Mouse (Mus musculus): ENCODE measurements around the gene 4933402J07Rik. TPM values are rescaled to one million over a fixed set of nuclear protein-coding genes. Genes with fewer than 3 reads are reported as not detected.
A peak's percentile ranks its signal among the peaks of the same experiment; 100 is the strongest.

Gene 4933402J07Rik
- polyA plus RNA-seq, 1 experiment from 2014 or later, result not detected

GRCm38 (mm10) chr8:87569706-87570563 is 6.3 kb downstream of the 4933402J07Rik start:
- WGBS, result 33% methylated on average over 13 of the region's 13 CpGs
- H3K4me1 ChIP-seq, result peaks cover 14% of the 10 kb centered on the region
- H3K9ac ChIP-seq, result no peak overlapping the region
- no peak for ATAC-seq (replicated peaks; ENCODE audit: low FRiP score)
- H3K36me3 ChIP-seq, result no peaks in the 10 kb centered on the region
- H3K27ac ChIP-seq, result peak overlapping the region; percentile 45; the same call in 1 of the 2 replicates
- H3K4me2 ChIP-seq, result peak overlapping the region; percentile 58
- no peaks in the 10 kb centered on the region for H3K9me3 ChIP-seq (replicated peaks)
- 0 out of 2 replicates have a peak, but pooled peaks cover 3% of the 10 kb centered on the region for H3K27me3 ChIP-seq
- peak overlapping the region; percentile 33 for H3K4me3 ChIP-seq (replicated peaks)

- peak overlapping the region; percentile 45; the same call in 1 of the 2 replicates for H3K27ac ChIP-seq
- H3K9me3 ChIP-seq (replicated peaks), result no peaks in the 10 kb centered on the region
- H3K27me3 ChIP-seq, result 0 out of 2 replicates have a peak, but pooled peaks cover 3% of the 10 kb centered on the region
- H3K36me3 ChIP-seq, result no peaks in the 10 kb centered on the region
- ATAC-seq (replicated peaks; ENCODE audit: low FRiP score), result no peak
- H3K4me3 ChIP-seq (replicated peaks), result peak overlapping the region; percentile 33
- H3K4me1 ChIP-seq, result peaks cover 14% of the 10 kb centered on the region
- WGBS, result 1% methylated on average over 8 of the region's 8 CpGs
- H3K9ac ChIP-seq, result 0 out of 2 replicates have a peak overlapping the region, but pooled peaks have one; percentile 10
- peak overlapping the region; percentile 58 for H3K4me2 ChIP-seq
Measured at GRCm38 (mm10) chr8:87570564-87570855, 6.9 kb downstream of the 4933402J07Rik start.

- no peaks in the 10 kb centered on the region for H3K9me3 ChIP-seq (replicated peaks)
- 0 out of 2 replicates have a peak, but pooled peaks cover 3% of the 10 kb centered on the region for H3K27me3 ChIP-seq
- peak overlapping the region; percentile 33 for H3K4me3 ChIP-seq (replicated peaks)
- no peaks in the 10 kb centered on the region for H3K36me3 ChIP-seq
- peaks cover 14% of the 10 kb centered on the region for H3K4me1 ChIP-seq
- peak overlapping the region; percentile 58 for H3K4me2 ChIP-seq
- 0 out of 2 replicates have a peak overlapping the region, but pooled peaks have one; percentile 10 for H3K9ac ChIP-seq
- no peak for ATAC-seq (replicated peaks; ENCODE audit: low FRiP score)
- H3K27ac ChIP-seq, result peak overlapping the region; percentile 45; the same call in 1 of the 2 replicates
- WGBS, result 7% methylated on average over 7 of the region's 7 CpGs
Measured at GRCm38 (mm10) chr8:87570880-87571279, 7.2 kb downstream of the 4933402J07Rik start.

GRCm38 (mm10) chr8:87594272-87594671 is 30.6 kb downstream of the 4933402J07Rik start:
- H3K9ac ChIP-seq, result no peak overlapping the region
- H3K27ac ChIP-seq, result no peak overlapping the region
- H3K36me3 ChIP-seq, result no peaks in the 10 kb centered on the region
- WGBS, result 0% methylated on average over 2 of the region's 2 CpGs
- no peak overlapping the region for H3K4me2 ChIP-seq
- peak; percentile 52; the same call in 1 of the 2 replicates for ATAC-seq (replicated peaks; ENCODE audit: low FRiP score)
- H3K27me3 ChIP-seq, result no peaks in the 10 kb centered on the region
- no peaks in the 10 kb centered on the region for H3K9me3 ChIP-seq (replicated peaks)
- no peaks in the 10 kb centered on the region for H3K4me1 ChIP-seq
- H3K4me3 ChIP-seq (replicated peaks), result no peak overlapping the region

- 71% methylated on average over 2 of the region's 2 CpGs for WGBS
- Histone ChIP-seq H3K27me3 (peaks cover 12% of the 10 kb centered on the region; the same call in 1 of the 2 replicates), H3K4me3 (replicated peaks) (no peak overlapping the region), H3K4me2 (no peak overlapping the region), H3K9ac (no peak overlapping the region), H3K27ac (no peak overlapping the region), H3K4me1 (no peaks in the 10 kb centered on the region), H3K9me3 (replicated peaks) (no peaks in the 10 kb centered on the region), H3K36me3 (no peaks in the 10 kb centered on the region)
- no peak for ATAC-seq (replicated peaks; ENCODE audit: low FRiP score)
Measured at GRCm38 (mm10) chr8:87602731-87603130, 39.1 kb downstream of the 4933402J07Rik start.

GRCm38 (mm10) chr8:87609110-87609509 is 45.5 kb downstream of the 4933402J07Rik start:
- Histone ChIP-seq H3K4me1 (peaks cover 17% of the 10 kb centered on the region; the same call in 1 of the 2 replicates), H3K9ac (no peak overlapping the region), H3K4me2 (no peak overlapping the region), H3K9me3 (replicated peaks) (no peaks in the 10 kb centered on the region), H3K4me3 (replicated peaks) (no peak overlapping the region), H3K27me3 (0 out of 2 replicates have a peak, but pooled peaks cover 3% of the 10 kb centered on the region), H3K27ac (no peak overlapping the region), H3K36me3 (no peaks in the 10 kb centered on the region)
- 63% methylated on average over 7 of the region's 7 CpGs for WGBS
- ATAC-seq (replicated peaks; ENCODE audit: low FRiP score), result peak; percentile 70; the same call in 1 of the 2 replicates

GRCm38 (mm10) chr8:87609651-87610192 is 46.1 kb downstream of the 4933402J07Rik start:
- H3K9ac ChIP-seq, result no peak overlapping the region
- H3K4me1 ChIP-seq, result peaks cover 17% of the 10 kb centered on the region; the same call in 1 of the 2 replicates
- no peaks in the 10 kb centered on the region for H3K36me3 ChIP-seq
- WGBS, result 92% methylated on average over 4 of the region's 4 CpGs
- no peaks in the 10 kb centered on the region for H3K9me3 ChIP-seq (replicated peaks)
- H3K4me3 ChIP-seq (replicated peaks), result no peak overlapping the region
- H3K4me2 ChIP-seq, result no peak overlapping the region
- no peak overlapping the region for H3K27ac ChIP-seq
- H3K27me3 ChIP-seq, result 0 out of 2 replicates have a peak, but pooled peaks cover 3% of the 10 kb centered on the region
- no peak for ATAC-seq (replicated peaks; ENCODE audit: low FRiP score)

GRCm38 (mm10) chr8:87613701-87614100 is 50.0 kb downstream of the 4933402J07Rik start:
- H3K27ac ChIP-seq, result no peak overlapping the region
- no peaks in the 10 kb centered on the region for H3K36me3 ChIP-seq
- H3K9ac ChIP-seq, result no peak overlapping the region
- H3K27me3 ChIP-seq, result peaks cover 11% of the 10 kb centered on the region; the same call in 1 of the 2 replicates
- H3K9me3 ChIP-seq (replicated peaks), result no peaks in the 10 kb centered on the region
- peaks cover 17% of the 10 kb centered on the region; the same call in 1 of the 2 replicates for H3K4me1 ChIP-seq
- H3K4me3 ChIP-seq (replicated peaks), result no peak overlapping the region
- WGBS, result 87% methylated on average over 1 of the region's 1 CpGs
- H3K4me2 ChIP-seq, result no peak overlapping the region
- no peak for ATAC-seq (replicated peaks; ENCODE audit: low FRiP score)

- Histone ChIP-seq H3K4me2 (no peak overlapping the region), H3K36me3 (no peaks in the 10 kb centered on the region), H3K9ac (no peak overlapping the region), H3K4me3 (replicated peaks) (no peak overlapping the region), H3K27ac (no peak overlapping the region), H3K9me3 (replicated peaks) (no peaks in the 10 kb centered on the region), H3K27me3 (peaks cover 11% of the 10 kb centered on the region; the same call in 1 of the 2 replicates), H3K4me1 (no peaks in the 10 kb centered on the region)
- WGBS, result 50% methylated on average over 7 of the region's 7 CpGs
- no peak for ATAC-seq (replicated peaks; ENCODE audit: low FRiP score)
Measured at GRCm38 (mm10) chr8:87619118-87619517, 55.5 kb downstream of the 4933402J07Rik start.

GRCm38 (mm10) chr8:87619529-87619928 is 55.9 kb downstream of the 4933402J07Rik start:
- H3K4me3 ChIP-seq (replicated peaks), result no peak overlapping the region
- no peaks in the 10 kb centered on the region for H3K36me3 ChIP-seq
- H3K4me1 ChIP-seq, result no peaks in the 10 kb centered on the region
- H3K27me3 ChIP-seq, result peaks cover 11% of the 10 kb centered on the region; the same call in 1 of the 2 replicates
- no peak for ATAC-seq (replicated peaks; ENCODE audit: low FRiP score)
- WGBS, result 81% methylated on average over 2 of the region's 2 CpGs
- H3K9ac ChIP-seq, result no peak overlapping the region
- H3K4me2 ChIP-seq, result no peak overlapping the region
- H3K9me3 ChIP-seq (replicated peaks), result no peaks in the 10 kb centered on the region
- H3K27ac ChIP-seq, result no peak overlapping the region

- Histone ChIP-seq H3K4me2 (no peak overlapping the region), H3K4me1 (no peaks in the 10 kb centered on the region), H3K9ac (no peak overlapping the region), H3K4me3 (replicated peaks) (no peak overlapping the region), H3K9me3 (replicated peaks) (no peaks in the 10 kb centered on the region), H3K36me3 (no peaks in the 10 kb centered on the region), H3K27ac (no peak overlapping the region), H3K27me3 (peaks cover 10% of the 10 kb centered on the region; the same call in 1 of the 2 replicates)
- ATAC-seq (replicated peaks; ENCODE audit: low FRiP score), result no peak
- 68% methylated on average over 6 of the region's 6 CpGs for whole genome bisulfite sequencing
Measured at GRCm38 (mm10) chr8:87620225-87620624, 56.6 kb downstream of the 4933402J07Rik start.

- Histone ChIP-seq H3K27ac (no peak overlapping the region), H3K27me3 (peaks cover 6% of the 10 kb centered on the region; the same call in 1 of the 2 replicates), H3K4me2 (no peak overlapping the region), H3K9ac (no peak overlapping the region), H3K9me3 (replicated peaks) (no peaks in the 10 kb centered on the region), H3K4me3 (replicated peaks) (no peak overlapping the region), H3K4me1 (no peaks in the 10 kb centered on the region), H3K36me3 (no peaks in the 10 kb centered on the region)
- ATAC-seq (replicated peaks; ENCODE audit: low FRiP score), result no peak
- 86% methylated on average over 12 of the region's 12 CpGs for WGBS
Measured at GRCm38 (mm10) chr8:87621181-87621580, 57.5 kb downstream of the 4933402J07Rik start.

All from kidney, embryonic 15.5 days (tissue).